Mouse (Mus musculus) splenic B cell, adult 2 months (primary cell): Measurements from ENCODE around the gene Pwp1.

ENCODE experiments used
- DNase-seq: peaks from one replicate; pipeline ENCODE4 v3.0.0-alpha.2; 2011; ENCODE audit warnings: low read depth, low spot score
- H3K27me3 ChIP-seq: 2 replicates; pipeline ENCODE4 v1.6.1; 2012; ENCODE audit warnings: mild to moderate bottlenecking, low read length, moderate library complexity, mixed read lengths; ENCODE audit not compliant: control insufficient read depth, poor library complexity, insufficient read depth, severe bottlenecking
- H3K36me3 ChIP-seq: 2 replicates; pipeline ENCODE4 v1.6.1; 2012; ENCODE audit warnings: mild to moderate bottlenecking, low read length, moderate library complexity, mixed read lengths; ENCODE audit not compliant: control insufficient read depth, poor library complexity, insufficient read depth, severe bottlenecking

Gene Pwp1

DNA sequence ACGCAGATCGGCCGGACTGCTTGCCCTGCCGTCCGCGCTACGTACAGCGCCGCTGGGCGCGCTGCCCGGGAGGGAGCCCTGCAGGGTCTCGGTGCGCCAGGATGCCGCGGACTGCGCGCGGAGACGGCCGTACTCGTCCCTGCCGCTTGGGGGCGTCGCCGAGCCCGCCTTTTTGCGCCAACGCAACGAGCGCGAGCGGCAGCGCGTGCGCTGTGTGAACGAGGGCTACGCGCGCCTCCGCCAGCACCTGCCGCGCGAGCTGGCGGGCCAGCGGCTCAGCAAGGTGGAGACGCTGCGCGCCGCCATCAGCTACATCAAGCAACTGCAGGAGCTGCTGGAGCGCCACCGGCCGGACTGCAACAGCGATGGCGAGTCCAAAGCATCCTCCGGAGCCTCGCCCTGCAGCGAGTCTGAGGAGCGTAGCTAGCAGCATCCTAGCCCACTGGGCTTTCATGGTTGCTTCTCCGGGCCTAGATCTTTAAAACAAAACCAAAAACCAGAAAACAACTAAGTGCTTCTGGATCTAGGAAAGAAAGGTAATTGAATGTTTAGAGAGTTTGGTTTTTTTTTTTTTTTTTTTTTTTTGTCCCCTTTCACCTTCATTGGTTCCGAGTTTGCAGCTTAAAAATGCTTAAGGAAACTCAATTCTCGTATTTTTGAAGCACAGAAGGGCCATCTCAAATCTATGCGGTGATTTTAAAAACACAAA lies 99.4 kb downstream of the Pwp1 start:
- Histone ChIP-seq H3K36me3 (no peaks in the 10 kb centered on the region), H3K27me3 (no peaks in the 10 kb centered on the region)
- DNase-seq: peak; percentile 86

GRCm38 (mm10) chr10:85929208-85929591 lies 99.9 kb downstream of the Pwp1 start:
- DNase-seq: no peak
- H3K27me3 ChIP-seq: no peaks in the 10 kb centered on the region

DNA sequence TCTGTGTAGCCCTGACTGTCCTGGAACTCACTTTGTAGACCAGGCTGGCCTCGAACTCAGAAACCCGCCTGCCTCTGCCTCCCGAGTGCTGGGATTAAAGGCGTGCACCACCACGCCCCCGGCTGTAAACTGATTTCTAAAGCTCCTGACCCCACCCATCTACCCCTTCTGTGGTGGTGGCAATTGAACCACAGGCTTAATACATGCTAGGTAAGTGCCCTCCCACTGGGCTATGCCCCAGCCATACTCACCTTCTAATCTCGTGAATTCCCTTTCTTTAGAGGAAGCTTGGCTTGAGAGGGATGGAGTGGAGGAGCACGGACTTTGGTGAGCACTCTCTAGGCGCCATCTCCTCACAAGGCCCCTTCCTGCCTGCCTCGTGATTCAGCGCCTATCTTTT lies 100.7 kb downstream of the Pwp1 start:
- Histone ChIP-seq H3K36me3 (no peaks in the 10 kb centered on the region), H3K27me3 (no peaks in the 10 kb centered on the region)
- no peak for DNase-seq

More at GRCm38 (mm10) chr10:85929208-85929591, 99.9 kb downstream of the Pwp1 start:
- no peaks in the 10 kb centered on the region for H3K36me3 ChIP-seq

GRCm38 (mm10) chr10:85936280-85936965 lies 107.1 kb downstream of the Pwp1 start:
- Histone ChIP-seq H3K36me3 (peaks cover 12% of the 10 kb centered on the region), H3K27me3 (no peaks in the 10 kb centered on the region)
- DNase-seq: no peak
